Mouse (Mus musculus): ENCODE measurements at regions not wholly inside any gene's neighbourhood (a gene's known extent, or its start where the extent isn't known, plus 50 kb on each side); places are given as distances from the start of the nearest gene placed in this dataset.

DNA sequence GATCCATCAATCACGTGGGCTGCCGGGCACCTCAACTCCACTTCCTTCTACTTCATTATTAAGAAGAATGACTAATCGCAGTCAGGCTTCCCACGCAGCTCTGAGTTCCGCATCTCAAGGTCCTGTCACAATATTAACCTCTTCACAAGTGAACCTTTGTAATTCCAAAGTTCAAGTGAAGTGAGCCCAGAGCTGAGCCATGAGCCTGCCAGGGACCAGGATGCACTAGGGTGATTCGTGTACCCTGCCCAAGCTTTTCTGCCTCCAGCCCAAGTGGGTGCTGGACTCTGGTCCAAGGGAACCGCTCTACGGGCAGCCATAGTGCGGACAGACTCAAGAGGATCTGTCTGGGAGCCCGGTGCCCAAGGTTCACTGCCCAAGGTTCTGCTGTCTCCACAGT is 463.4 kb downstream of the Ajap1 start:
- no peak for DNase-seq (ENCODE audit: low spot score in 2 of 2)

- DNase-seq (ENCODE audit: low spot score in 2 of 2) = peak; percentile 40 to 64
Observed at GRCm38 (mm10) chr4:153018138-153018921, 464.3 kb downstream of the Ajap1 start.

DNA sequence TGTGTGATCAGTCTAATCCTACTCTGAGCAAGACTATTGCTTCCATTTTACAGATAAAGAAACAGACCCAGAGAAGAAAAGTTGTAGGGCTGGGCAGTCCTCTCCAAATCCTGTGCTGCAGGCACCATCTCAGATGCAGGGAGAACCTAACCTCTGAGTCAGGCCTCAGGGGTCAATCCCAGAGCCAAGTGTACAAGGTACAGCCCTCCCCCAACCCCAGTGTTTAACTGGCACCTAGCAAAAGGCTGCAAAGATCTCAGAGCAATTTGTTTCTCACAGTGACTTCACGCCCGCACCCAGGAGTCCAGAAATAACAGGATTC is 464.8 kb downstream of the Ajap1 start:
- DNase-seq (ENCODE audit: low spot score in 2 of 2) = peak in 1 of 2 experiments; percentile 49

- no peak for DNase-seq (ENCODE audit: low spot score in 2 of 2)
Observed at GRCm38 (mm10) chr4:153003338-153003737, 479.3 kb downstream of the Ajap1 start.

- peak in 1 of 2 experiments; percentile 34 for DNase-seq (ENCODE audit: low spot score in 2 of 2)
Observed at GRCm38 (mm10) chr4:153002516-153002915, 480.1 kb downstream of the Ajap1 start.

DNA sequence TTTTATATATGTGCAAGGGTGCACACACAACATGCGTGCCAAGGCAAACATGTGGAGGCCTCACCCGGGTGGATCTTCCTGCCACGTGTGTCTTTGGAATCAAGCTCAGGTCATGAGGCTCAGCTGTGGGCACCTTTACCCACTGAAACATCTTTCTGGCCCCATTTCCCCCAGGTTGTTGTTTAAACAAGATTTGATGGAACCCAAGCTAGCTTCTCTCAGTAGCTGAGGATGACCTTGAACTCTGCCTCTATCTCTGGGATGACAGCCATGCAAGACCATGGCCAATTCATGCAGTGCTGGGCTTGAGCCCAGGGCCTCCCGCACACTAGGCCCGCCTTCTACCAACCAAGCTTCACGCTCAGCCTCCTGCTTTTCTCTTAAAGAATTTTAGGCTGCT is 480.9 kb downstream of the Ajap1 start:
- no peak for DNase-seq (ENCODE audit: low spot score in 2 of 2)

DNA sequence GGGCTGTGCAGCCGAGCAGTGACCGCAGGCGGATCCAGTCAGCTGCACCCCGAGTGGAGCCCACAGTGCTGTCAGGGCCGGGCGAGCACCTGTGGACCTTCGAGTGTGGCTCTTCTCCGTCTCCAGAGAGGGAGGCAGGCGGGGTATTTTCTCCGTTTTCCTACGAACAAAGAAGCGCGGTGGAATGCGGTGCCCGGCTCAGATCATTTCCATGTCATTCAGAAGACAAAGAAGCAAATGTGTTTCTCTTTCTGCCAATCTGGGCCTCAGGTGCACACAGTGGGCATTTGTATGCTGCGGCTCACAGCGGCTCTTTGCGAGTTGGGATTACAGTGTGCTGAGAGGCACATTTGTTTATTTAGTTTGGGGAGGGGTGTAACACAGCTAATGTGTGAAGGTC is 483.1 kb downstream of the Ajap1 start:
- no peak for DNase-seq (ENCODE audit: low spot score in 2 of 2)

DNA sequence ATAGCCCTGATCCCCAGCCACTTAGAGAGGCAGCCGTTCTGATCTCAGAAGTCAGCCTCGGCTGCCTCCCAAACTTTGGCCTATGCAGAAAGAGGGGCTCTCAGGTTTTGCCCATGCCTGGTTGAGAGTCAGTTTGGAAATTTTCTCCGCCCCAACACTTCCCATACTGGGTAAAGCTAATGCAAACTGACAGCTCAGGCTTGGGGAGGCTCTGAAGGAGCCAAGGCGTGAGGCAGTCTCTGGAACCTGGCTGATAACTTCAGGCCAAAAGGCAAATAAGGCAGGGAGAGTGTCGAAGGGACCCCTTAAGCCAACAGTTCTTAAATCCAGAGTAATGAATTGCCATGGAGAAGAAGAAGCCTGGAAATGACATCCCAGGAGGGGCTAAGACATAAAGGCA is 485.4 kb downstream of the Ajap1 start:
- no peak for DNase-seq (ENCODE audit: low spot score in 2 of 2)

GRCm38 (mm10) chr4:152996641-152997040 is 486.0 kb downstream of the Ajap1 start:
- DNase-seq (ENCODE audit: low spot score in 2 of 2) = no peak

DNA sequence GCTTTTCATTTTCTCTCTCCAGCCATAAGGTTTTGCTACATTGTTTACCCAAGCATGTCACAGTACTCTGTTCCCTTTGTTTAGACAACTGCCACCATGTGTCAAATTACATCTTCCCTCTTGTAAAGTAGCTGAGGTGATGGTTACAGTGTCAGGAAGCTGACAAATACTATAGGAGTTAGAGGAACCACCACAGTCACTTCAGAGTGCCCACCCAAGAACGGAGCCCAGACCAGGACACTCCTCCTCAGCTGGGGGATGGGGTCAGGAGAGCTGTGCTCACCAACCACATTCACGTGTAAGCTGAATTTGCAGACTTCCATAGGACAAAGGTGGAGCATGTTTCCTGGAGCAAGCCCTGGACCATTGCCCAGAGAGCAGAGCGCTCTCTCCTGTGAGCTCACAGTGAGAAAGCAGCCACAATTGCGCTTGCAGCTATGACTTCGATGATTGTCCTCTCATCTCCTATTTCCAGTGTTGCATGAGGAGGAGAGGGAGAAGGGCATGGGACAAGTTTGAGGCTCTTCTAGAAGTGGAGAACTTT is 487.5 kb downstream of the Ajap1 start:
- no peak for DNase-seq (ENCODE audit: low spot score in 2 of 2)

DNA sequence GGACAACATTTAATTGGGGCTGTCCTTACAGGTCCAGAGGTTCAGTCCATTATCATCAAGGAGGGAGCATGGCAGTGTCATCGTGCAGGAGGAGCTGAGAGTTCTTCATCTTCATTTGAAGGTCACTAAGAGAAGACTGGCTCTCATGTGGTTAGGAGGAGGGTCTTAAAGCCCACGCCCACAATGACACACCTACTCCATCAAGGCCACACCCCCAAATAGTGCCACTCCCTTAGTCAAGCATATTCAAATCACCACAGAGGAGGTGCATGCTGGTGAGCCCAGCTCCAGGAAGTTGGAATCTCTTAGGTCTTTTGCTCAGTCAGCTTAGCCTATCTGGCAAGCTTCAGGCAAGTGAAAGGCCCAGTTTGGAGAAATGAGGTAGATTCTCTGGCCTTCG is 488.4 kb downstream of the Ajap1 start:
- DNase-seq (ENCODE audit: low spot score in 2 of 2) = no peak

GRCm38 (mm10) chr4:152990266-152990665 is 492.3 kb downstream of the Ajap1 start:
- DNase-seq (ENCODE audit: low spot score in 2 of 2) = no peak

DNA sequence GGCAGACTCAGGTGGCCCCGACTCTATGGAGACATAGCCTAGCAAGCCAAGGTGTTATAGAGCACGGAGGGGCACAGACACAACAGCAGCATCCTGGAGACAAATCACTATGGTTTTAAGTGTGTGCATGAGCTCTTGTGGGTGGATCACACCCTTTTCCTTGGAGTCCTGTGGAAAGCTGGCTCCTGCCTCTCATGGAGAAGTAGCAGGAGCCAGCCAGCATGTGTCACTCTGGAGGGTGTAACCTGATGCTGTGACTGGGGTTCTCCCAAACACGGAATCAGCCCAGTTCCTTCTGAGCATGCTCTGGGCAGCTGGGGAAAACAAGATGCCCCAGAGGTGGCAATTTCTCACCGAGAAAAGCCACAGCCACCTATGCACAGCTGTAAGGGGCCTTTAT is 494.9 kb downstream of the Ajap1 start:
- DNase-seq (ENCODE audit: low spot score in 2 of 2) = peak in 1 of 2 experiments; percentile 13

- DNase-seq (ENCODE audit: low spot score in 2 of 2) = no peak
Observed at GRCm38 (mm10) chr4:152975012-152975675, 497.5 kb upstream of the Kcnab2 start.

DNA sequence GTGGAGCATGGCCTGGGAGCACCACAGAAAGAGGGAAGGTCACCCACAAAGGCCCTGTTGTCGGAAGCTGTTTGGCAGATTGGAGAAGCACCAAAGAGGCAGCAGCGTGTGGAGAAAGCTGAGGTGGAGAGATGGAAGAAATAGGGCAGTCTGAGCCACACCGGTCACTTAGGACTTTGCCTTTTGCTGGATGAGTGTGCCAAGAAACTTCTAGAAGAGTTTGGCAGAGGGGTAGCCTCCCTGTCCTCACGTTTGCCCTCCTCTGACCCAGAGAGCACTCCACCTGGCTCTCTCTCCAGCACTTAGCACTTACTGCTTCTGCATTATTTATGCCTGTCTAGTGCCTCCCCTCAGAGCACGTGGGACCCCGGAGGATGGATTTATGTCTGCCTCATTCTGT is 485.3 kb upstream of the Kcnab2 start:
- DNase-seq (ENCODE audit: low spot score in 2 of 2) = no peak

- DNase-seq (ENCODE audit: low spot score in 2 of 2) = no peak
Observed at GRCm38 (mm10) chr4:152962165-152962564, 484.5 kb upstream of the Kcnab2 start.

GRCm38 (mm10) chr4:152961677-152962076 is 484.0 kb upstream of the Kcnab2 start:
- DNase-seq (ENCODE audit: low spot score in 2 of 2) = no peak

- DNase-seq (ENCODE audit: low spot score in 2 of 2) = peak; percentile 30 to 45
Observed at GRCm38 (mm10) chr4:152959627-152960230, 482.1 kb upstream of the Kcnab2 start.

GRCm38 (mm10) chr4:152953237-152953974 is 475.7 kb upstream of the Kcnab2 start:
- DNase-seq (ENCODE audit: low spot score in 2 of 2) = no peak

DNA sequence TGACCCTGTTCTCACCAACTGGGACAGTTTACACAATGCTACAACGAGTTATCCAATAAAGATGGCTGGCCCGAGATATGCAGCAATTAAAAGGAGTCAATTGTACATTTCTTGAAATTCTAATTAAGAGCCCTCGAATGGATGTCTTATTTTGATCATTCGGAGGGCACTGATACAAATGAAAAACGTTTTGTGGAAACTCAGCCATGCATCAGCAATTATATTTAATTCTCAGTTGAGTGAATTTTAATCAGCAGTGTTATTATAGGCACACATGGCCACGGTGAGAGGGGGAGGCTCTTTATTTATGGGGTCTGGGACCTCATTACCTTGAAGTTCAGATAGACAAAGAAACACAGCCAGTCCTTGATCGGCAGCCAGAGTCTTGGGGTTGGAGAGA is 471.3 kb upstream of the Kcnab2 start:
- DNase-seq (ENCODE audit: low spot score in 2 of 2) = no peak

DNA sequence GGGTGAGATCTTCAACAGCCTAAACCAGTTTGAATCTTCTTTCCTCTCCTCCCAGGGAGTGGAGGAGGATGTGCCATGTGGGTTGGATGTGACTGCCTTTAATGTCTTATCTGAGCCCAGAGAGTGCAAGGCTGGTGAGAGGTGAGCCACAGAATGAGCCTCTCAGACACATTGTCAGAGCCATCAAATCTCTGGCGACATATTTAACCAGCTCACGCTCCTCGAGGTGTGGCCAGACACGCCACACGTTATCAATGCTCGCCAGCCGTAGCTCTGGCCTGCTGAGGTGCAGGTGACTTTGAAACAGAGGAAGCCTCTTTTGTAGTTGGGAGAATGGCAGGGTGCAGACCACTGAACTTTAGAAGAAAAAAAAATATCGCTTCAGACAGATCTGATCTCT is 463.5 kb upstream of the Kcnab2 start:
- no peak for DNase-seq (ENCODE audit: low spot score in 2 of 2)

- no peak for DNase-seq (ENCODE audit: low spot score in 2 of 2)
Observed at GRCm38 (mm10) chr4:152936614-152937013, 458.9 kb upstream of the Kcnab2 start.
